Mouse (Mus musculus) intestine, embryonic 14.5 days (tissue): ENCODE measurements around the gene Cep83. TPM values are rescaled to one million over a fixed set of nuclear protein-coding genes. Genes with fewer than 3 reads are reported as not detected.
A peak's percentile ranks its signal among the peaks of the same experiment; 100 is the strongest.

Experiments used
- ATAC-seq: fragments of 200-750 bp; cut with Nextera tagmentation; replicated peaks from 2 replicates; pipeline ENCODE4 v1.8.0; 2017; ENCODE audit warnings: low read depth, moderate number of reproducible peaks, moderate TSS enrichment, moderate library complexity; ENCODE audit not compliant: low FRiP score, low TSS enrichment
- DNase-seq: peaks from one replicate; pipeline ENCODE4 v3.0.0-alpha.2; 2018; ENCODE audit warnings: low spot score
- H3K27ac ChIP-seq: fragments of 300-500 bp; sonication (generic); 2 replicates; pipeline ENCODE4 v1.5.1; 2014; ENCODE audit warnings: low read depth, mild to moderate bottlenecking, control low read depth
- H3K27me3 ChIP-seq: fragments of 300-500 bp; sonication (generic); replicated peaks from 2 replicates; pipeline ENCODE4 v1.6.1; 2014; ENCODE audit warnings: low read length, control low read depth; ENCODE audit not compliant: control insufficient read depth, insufficient read depth
- H3K36me3 ChIP-seq: fragments of 300-500 bp; sonication (generic); 2 replicates; pipeline ENCODE4 v1.6.1; 2014; ENCODE audit warnings: low read length, control low read depth; ENCODE audit not compliant: control insufficient read depth, insufficient read depth
- H3K4me1 ChIP-seq: fragments of 300-500 bp; sonication (generic); replicated peaks from 2 replicates; pipeline ENCODE4 v1.6.1; 2014; ENCODE audit warnings: low read length, control low read depth, mixed read lengths; ENCODE audit not compliant: control insufficient read depth, insufficient read depth
- H3K4me2 ChIP-seq: fragments of 300-500 bp; sonication (generic); 2 replicates; pipeline ENCODE4 v1.6.1; 2014; ENCODE audit warnings: low read length
- H3K4me3 ChIP-seq: fragments of 300-500 bp; sonication (generic); 2 replicates; pipeline ENCODE4 v1.5.1; 2014; ENCODE audit warnings: low read depth, low read length, control low read depth, mixed read lengths
- H3K9ac ChIP-seq: fragments of 300-500 bp; sonication (generic); 2 replicates; pipeline ENCODE4 v1.6.1; 2014; ENCODE audit warnings: mild to moderate bottlenecking, low read length
- H3K9me3 ChIP-seq: fragments of 300-500 bp; sonication (generic); 2 replicates; pipeline ENCODE4 v1.6.1; 2016; ENCODE audit warnings: low read length, control low read depth; ENCODE audit not compliant: control insufficient read depth
- WGBS: fragments of 180-500 bp; shearing (Covaris S2); extraction: QIAGEN DNeasy Blood & Tissue Kit; methylation state at CpG from one replicate; pipeline ENCODE4 v1.1.7; 2014; 5-methylcytosine and 5-hydroxymethylcytosine counted together
- polyA plus RNA-seq: library from polyadenylated mRNA; unstranded; fragments of >200 nt; fragmentation: Nextera tagmentation; extraction: Ambion mirVana; gene quantifications from 2 replicates; pipeline ENCODE4 v1.2.1, GENCODE M21; 2014

Cep83 gene
- polyA plus RNA-seq: 16.5 and 18.4 TPM in 2 replicates

DNA sequence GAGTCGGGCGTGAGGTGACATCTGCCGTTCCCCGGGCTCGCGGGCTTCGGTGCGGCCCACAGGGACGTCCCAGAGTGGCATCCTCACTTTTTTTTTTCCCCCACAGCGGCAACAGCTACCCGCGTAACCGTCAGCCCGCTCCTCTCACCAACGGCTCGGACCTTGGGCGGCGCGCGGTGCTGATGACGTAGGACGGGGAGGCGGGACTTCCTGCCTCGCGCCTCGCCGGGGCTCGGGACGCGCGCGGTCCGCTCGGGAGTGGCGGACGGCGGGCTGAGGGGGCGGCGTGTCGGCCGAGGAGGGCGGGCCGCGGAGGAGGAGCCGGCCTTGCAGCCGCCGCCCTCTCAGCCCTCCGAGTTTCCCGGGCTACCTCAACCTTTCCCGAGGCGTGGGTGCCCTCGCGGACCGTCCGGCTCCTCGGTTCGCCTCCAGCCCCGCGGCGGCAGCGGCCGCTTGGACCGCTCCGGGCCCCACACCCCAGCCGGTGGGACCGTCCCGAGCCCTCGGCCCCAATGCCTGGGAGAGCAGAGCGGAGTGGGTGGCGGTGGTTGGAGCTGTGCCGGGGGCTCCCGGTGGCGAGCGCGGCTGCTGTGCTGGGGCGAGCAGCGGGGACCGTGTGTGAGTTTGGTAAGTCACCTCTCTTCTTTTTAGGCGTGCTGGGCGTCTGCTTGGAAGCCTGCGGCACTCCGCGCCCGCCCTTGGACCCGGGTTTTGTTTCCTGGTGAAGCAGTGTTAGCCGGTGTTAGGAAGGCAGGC is at the start of gene Cep83:
Cep83 (plus strand) TSS at position 235 of the 756 bp plus-strand sequence.
- DNase-seq: peak; percentile 98
- ATAC-seq: peak; percentile 99
- H3K27ac ChIP-seq: peak within 1 kb of the TSS; percentile 88

DNA sequence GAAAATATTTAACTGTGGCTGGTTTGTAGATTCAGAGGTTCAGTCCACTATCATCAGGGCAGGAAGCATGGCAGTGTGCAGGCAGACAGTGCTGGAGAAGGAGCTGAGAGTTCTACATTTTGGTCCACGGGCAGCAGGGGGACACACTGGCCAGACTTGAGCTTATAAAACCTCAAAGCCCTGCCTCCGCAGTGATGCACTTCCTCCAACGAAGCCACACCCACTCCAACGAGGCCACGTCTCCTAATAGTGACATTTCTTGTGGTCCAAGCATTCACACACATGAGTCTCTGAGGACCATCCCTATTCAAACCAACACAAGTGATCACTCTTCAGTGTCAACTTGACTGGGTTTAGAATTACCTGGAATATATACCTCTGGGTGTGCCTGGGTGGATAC is 49.2 kb upstream of the Cep83 start:
- no peaks in the 10 kb centered on the region for H3K4me1 ChIP-seq
- H3K9me3 ChIP-seq: no peaks in the 10 kb centered on the region
- H3K27me3 ChIP-seq: no peaks in the 10 kb centered on the region
- H3K9ac ChIP-seq: no peak overlapping the region
- H3K27ac ChIP-seq: no peak overlapping the region
- ATAC-seq (no peak), DNase-seq (no peak)
- 81% methylated on average over 5 of the region's 5 CpGs for WGBS
- no peak overlapping the region for H3K4me3 ChIP-seq
- H3K4me2 ChIP-seq: no peak overlapping the region
- H3K36me3 ChIP-seq: no peaks in the 10 kb centered on the region

More for the DNA sequence above, at the start of gene Cep83:
- WGBS: under 1% methylated on average over 83 of the region's 86 CpGs
- Histone ChIP-seq H3K4me1 (no peaks in the 10 kb centered on the region), H3K9ac (peak within 1 kb of the TSS; percentile 92), H3K36me3 (no peaks in the 10 kb centered on the region), H3K4me3 (peak within 1 kb of the TSS; percentile 90), H3K4me2 (peak within 1 kb of the TSS; percentile 79), H3K9me3 (no peaks in the 10 kb centered on the region), H3K27me3 (no peaks in the 10 kb centered on the region)

DNA sequence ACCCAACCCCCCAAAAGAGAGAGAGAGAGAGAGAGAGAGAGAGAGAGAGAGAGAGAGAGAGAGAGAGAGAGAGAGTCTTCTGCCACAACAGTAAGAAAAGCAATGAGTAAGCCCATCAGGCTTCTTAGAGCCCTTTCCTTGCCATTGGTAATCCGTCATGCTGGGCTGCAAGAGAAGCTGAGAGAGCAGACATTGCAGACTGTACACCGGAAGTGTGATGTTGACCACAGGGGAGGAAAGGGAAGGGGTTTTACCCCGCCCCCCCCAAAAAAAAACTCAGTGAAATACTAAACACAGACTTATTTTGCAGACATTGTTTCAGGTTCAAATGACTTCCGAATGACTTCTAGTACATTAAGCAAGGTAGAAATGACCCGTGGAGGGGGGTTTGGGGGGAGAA is 48.4 kb upstream of the Cep83 start:
- H3K36me3 ChIP-seq: no peaks in the 10 kb centered on the region
- no peak overlapping the region for H3K4me2 ChIP-seq
- H3K4me3 ChIP-seq: no peak overlapping the region
- H3K27ac ChIP-seq: no peak overlapping the region
- ATAC-seq (no peak), DNase-seq (no peak)
- WGBS: 78% methylated on average over 5 of the region's 5 CpGs
- no peak overlapping the region for H3K9ac ChIP-seq
- H3K4me1 ChIP-seq: no peaks in the 10 kb centered on the region
- H3K27me3 ChIP-seq: no peaks in the 10 kb centered on the region
- H3K9me3 ChIP-seq: no peaks in the 10 kb centered on the region

DNA sequence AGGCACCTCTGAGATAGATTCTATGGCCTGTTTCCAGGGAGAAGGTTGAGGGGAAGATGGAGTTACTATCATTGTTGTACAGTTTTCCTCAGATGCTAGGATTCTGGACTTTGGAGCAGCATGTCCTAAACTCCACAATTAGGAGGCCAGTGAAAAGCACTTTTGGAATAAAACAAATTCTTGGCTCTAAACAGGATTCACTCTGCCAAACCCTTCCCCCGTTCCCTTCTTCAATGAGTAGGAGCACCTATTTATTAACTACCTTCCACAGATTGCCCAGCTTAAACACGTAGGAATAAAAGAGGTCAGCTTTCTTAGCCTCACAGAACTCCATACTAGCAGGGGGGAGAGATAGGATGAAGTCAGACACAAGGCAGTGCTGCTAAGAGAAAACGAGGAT is 24.4 kb upstream of the Cep83 start:
- 88% methylated on average over 3 of the region's 3 CpGs for WGBS
- Histone ChIP-seq H3K9ac (no peak overlapping the region), H3K36me3 (no peaks in the 10 kb centered on the region), H3K4me3 (no peak overlapping the region), H3K27me3 (no peaks in the 10 kb centered on the region), H3K9me3 (no peaks in the 10 kb centered on the region), H3K4me2 (no peak overlapping the region), H3K27ac (no peak overlapping the region), H3K4me1 (no peaks in the 10 kb centered on the region)
- DNase-seq (no peak), ATAC-seq (no peak)

DNA sequence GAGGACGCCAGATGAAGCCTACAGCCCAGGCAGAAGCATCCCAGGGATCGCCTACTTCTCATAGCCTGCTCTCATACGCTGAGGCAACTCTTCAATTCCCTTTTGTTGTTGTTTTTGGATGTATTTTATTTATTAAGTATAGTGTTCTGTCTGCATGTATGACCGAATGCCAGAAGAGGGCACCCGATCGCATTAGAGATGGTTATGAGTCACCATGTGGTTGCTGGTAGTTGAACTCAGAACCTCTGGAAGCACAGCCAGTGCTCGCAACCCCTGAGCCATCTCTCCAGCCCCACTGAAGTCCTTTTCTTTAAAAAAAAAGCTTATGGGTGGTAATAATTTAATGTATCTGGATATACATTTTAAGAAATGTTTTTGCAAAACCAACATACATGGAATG is 24.0 kb upstream of the Cep83 start:
- no peak for DNase-seq
- no peaks in the 10 kb centered on the region for H3K9me3 ChIP-seq
- no peaks in the 10 kb centered on the region for H3K27me3 ChIP-seq
- H3K36me3 ChIP-seq: no peaks in the 10 kb centered on the region
- no peak overlapping the region for H3K27ac ChIP-seq
- no peaks in the 10 kb centered on the region for H3K4me1 ChIP-seq
- H3K4me3 ChIP-seq: no peak overlapping the region
- H3K4me2 ChIP-seq: no peak overlapping the region
- H3K9ac ChIP-seq: no peak overlapping the region
- whole genome bisulfite sequencing: 91% methylated on average over 7 of the region's 7 CpGs
- no peak for ATAC-seq

DNA sequence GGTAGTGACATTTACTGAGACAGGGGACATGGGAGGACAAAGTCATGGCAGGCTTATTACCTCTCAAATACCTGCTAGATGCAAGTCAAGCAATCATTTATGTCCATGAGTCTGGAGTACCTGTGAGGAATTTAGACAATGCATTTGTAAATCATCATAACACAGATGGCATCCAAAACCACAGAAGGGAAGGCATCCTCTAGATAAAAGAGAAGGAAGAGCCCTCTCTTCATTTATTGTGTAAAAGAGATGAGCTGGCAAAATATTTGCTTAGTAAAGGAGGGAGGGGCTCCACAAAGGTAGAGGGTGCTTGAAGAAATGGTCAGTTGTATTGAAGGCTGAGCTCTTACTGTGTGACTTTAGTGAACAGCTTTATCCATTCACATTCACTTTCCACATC is 20.3 kb upstream of the Cep83 start:
- Histone ChIP-seq H3K9ac (no peak overlapping the region), H3K4me2 (no peak overlapping the region), H3K27ac (no peak overlapping the region), H3K27me3 (no peaks in the 10 kb centered on the region), H3K4me1 (no peaks in the 10 kb centered on the region), H3K9me3 (no peaks in the 10 kb centered on the region), H3K36me3 (no peaks in the 10 kb centered on the region), H3K4me3 (no peak overlapping the region)
- DNase-seq (no peak), ATAC-seq (no peak)

DNA sequence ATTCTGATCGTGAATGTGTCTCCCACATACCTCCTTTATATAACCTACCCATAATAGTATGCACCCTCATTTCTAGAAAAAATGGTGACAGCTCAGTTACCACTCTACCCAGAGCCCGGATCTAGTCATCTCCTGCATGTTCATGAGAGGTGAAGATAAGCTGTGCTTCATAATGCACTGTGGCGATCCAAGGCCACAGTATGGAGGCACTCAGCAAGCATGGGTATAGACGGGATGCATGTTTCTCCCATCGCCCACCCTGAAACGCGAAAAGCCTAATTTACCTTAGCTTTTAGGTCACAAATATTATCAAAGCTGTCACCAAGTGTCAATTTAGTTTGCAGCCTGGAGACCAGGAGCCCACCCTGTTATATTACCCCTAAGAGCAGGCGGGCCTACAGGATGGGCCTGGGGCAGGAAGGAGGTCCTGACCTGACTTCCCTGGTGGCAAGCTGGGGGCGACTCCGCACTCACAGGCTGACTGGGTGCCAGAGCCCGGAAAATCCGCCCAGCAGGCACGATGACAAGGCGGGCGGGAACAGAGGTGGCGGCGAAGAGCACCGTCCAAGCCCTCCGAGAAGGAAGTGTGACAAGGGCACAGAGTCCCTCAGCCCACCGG is 544 bp upstream of the Cep83 start:
- peak overlapping the region; percentile 80 for H3K27ac ChIP-seq
- peak overlapping the region; percentile 92 for H3K9ac ChIP-seq
- peak overlapping the region; percentile 90 for H3K4me3 ChIP-seq
- no peaks in the 10 kb centered on the region for H3K4me1 ChIP-seq
- 2% methylated on average over 20 of the region's 20 CpGs for WGBS
- no peak for DNase-seq
- no peaks in the 10 kb centered on the region for H3K36me3 ChIP-seq
- H3K27me3 ChIP-seq: no peaks in the 10 kb centered on the region
- H3K4me2 ChIP-seq: peak overlapping the region; percentile 69
- H3K9me3 ChIP-seq: no peaks in the 10 kb centered on the region
- ATAC-seq: peak; percentile 70

DNA sequence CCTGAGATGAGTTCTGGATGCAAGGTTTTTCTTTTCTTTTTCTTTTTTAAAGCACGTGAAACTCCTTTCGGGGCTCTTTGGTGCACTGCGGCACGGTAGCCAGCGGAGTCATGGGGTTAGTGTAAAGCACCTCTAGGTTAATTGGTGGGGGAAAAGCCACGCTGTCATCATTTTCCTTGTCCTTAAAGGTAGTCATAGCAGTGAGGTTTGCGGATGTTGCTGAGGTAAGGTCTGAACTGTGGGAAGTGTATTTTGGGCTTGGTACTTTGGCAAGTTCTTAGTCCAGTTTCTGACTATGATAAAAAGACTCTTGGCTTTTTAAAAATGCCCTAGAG is 689 bp downstream of the Cep83 start:
- WGBS: under 1% methylated on average over 7 of the region's 7 CpGs
- ATAC-seq: no peak

DNA sequence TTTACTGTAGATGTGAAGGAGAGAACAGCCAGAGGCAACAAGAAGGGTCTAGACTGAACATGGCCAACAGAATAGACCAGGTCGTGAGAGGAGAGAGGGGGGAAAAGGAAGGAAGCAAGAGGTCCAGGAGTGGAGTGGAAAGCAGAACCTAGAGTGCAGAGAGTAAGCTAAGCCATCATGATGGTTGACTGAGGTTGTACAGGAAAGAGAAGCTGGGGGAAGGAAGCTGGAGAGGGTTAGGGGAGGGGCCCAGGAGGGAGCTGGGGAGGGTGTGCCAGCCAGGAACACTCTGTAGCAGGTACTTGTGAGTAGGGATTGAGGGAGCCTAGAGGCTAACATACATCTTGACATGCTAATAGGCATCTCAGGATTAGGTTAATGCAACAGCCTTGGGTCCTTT is 1.9 kb downstream of the Cep83 start:
- ATAC-seq: no peak
- Histone ChIP-seq H3K4me1 (no peaks in the 10 kb centered on the region), H3K9ac (no peak overlapping the region), H3K27ac (no peak overlapping the region), H3K36me3 (no peaks in the 10 kb centered on the region), H3K4me2 (no peak overlapping the region), H3K27me3 (no peaks in the 10 kb centered on the region), H3K4me3 (no peak overlapping the region), H3K9me3 (no peaks in the 10 kb centered on the region)
- no peak for DNase-seq
- 67% methylated on average over 1 of the region's 1 CpGs for WGBS

More for the DNA sequence above, 689 bp downstream of the Cep83 start:
- Histone ChIP-seq H3K36me3 (no peaks in the 10 kb centered on the region), H3K4me3 (peak overlapping the region; percentile 90), H3K27me3 (no peaks in the 10 kb centered on the region), H3K9ac (peak overlapping the region; percentile 92), H3K27ac (peak overlapping the region; percentile 88), H3K9me3 (no peaks in the 10 kb centered on the region), H3K4me1 (no peaks in the 10 kb centered on the region), H3K4me2 (peak overlapping the region; percentile 79)
- DNase-seq: no peak
